Mouse (Mus musculus) liver, embryonic 14.5 days (tissue): ENCODE data around the gene Pkdcc.

Source experiments
- CTCF ChIP-seq: IDR thresholded peaks from 2 replicates; pipeline ENCODE4 v1.5.1; 2016; ENCODE audit warnings: antibody characterized with exemption, low read depth, control low read depth
- EP300 ChIP-seq: IDR thresholded peaks from 2 replicates; pipeline ENCODE4 v1.6.1; 2016; ENCODE audit warnings: antibody characterized with exemption, low read depth

GRCm38 (mm10) chr17:83203692-83204383 is 11.3 kb upstream of the Pkdcc start:
- TF ChIP-seq CTCF (no peak), EP300 (no peak)
